Mouse (Mus musculus) cortical plate, adult 2 months (tissue): ENCODE data around the gene Ppm1f. TPM values are rescaled to one million over a fixed set of nuclear protein-coding genes. Genes with fewer than 3 reads are reported as not detected.
A peak's percentile ranks its signal among the peaks of the same experiment; 100 is the strongest.

Source experiments
- H3K27ac ChIP-seq: fragments of 200-500 bp; 2 replicates; pipeline ENCODE4 v1.5.1; 2012; ENCODE audit warnings: low read length, control low read depth, inconsistent platforms; ENCODE audit not compliant: insufficient read depth
- H3K4me1 ChIP-seq: fragments of 200-500 bp; 2 replicates; pipeline ENCODE4 v1.6.1; 2011; ENCODE audit warnings: low read length; ENCODE audit not compliant: control insufficient read depth, insufficient read depth
- H3K4me3 ChIP-seq: fragments of 200-500 bp; 2 replicates; pipeline ENCODE4 v1.5.1; 2011; ENCODE audit warnings: mild to moderate bottlenecking, low read length, control low read depth; ENCODE audit not compliant: insufficient read depth
- CTCF ChIP-seq: fragments of 200-500 bp; IDR thresholded peaks from 2 replicates; pipeline ENCODE4 v1.5.1; 2011; ENCODE audit warnings: mild to moderate bottlenecking, control low read depth, low read length; ENCODE audit not compliant: insufficient read depth; ENCODE audit errors: extremely low read depth
- POLR2A ChIP-seq: fragments of 200-500 bp; IDR thresholded peaks from 2 replicates; pipeline ENCODE4 v1.6.1; 2011; ENCODE audit warnings: mild to moderate bottlenecking, low read length, control low read depth; ENCODE audit not compliant: insufficient read depth; ENCODE audit errors: extremely low read depth
- polyA plus RNA-seq: library from polyadenylated mRNA; depleted of rRNA; stranded (reverse); fragments of >200 nt; gene quantifications from 2 replicates; pipeline ENCODE4 v1.2.3, GENCODE M21; 2012; rRNA removed

The Ppm1f gene
- polyA plus RNA-seq, 1 experiment, result 41.7 TPM

DNA sequence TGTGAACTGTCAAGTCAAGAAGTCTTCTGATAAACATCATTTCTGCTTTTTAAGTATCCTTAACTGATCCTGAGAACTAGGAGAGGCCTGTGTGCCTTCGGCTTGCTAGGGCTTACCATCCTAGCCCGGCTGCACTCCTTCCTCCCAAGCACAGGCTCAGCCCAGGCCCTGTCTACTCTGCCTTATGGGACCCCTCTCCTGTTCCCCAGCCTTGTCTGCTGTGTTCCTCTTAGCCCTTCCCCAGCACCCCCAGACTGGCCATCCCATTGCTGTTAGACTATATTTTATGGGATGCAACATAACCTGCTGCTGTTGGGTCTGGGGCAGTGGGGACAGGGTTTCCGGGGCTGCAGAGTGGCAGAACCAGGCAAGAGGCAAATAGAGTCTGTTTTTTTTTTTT is 34.1 kb downstream of the Ppm1f start:
- Histone ChIP-seq H3K4me3 (no peak overlapping the region), H3K27ac (peak overlapping the region; percentile 83), H3K4me1 (peaks cover 9% of the 10 kb centered on the region; the same call in 1 of the 2 replicates)
- TF ChIP-seq POLR2A (no peak), CTCF (no peak)

DNA sequence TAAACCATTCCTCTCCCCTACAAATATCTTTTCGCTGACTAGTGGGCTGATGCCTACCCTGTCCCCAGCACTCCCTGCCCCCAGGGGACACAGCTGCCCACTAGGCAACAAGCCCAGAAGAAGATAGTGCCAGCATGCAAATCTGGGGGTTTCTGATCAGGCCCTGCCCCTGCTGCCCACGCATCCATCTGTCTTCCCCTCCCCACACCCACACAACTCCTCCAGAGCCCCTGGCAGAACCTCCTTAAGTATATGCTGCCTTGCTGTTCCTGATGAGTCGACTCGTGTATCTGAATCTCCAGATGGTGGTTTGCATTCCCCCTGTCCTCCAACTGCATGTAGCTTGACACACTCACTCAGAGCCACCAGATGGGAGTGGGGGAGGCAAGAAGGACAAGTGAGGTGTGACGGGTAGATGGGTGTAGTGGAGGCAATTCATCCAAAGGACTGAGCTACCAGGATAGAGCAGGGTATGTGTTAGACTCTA is 34.6 kb downstream of the Ppm1f start:
- 0 out of 2 replicates have a peak overlapping the region, but pooled peaks have one; percentile 83 for H3K27ac ChIP-seq
- TF ChIP-seq POLR2A, result no peak

DNA sequence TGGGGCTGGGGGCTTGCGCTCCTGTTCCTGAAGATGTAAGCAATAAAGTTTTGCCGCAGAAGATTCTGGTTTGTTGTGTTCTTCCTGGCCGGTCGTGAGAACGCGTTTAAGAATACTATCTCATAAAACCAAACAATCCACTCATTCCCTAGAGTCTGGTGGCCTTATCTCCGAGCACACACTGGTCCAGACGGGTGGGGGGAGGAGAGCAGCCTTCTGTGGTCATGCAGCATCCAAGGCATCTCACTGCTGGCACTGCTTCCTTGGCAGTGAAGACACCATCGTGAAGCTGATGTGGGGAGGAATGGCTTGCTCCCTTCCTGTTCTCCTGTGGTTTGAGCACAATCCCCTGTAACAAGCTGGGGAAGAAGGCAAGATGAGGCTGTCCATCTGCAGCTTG is 43.3 kb downstream of the Ppm1f start:
- no peak overlapping the region for H3K27ac ChIP-seq
- no peak for TF ChIP-seq POLR2A
- TF ChIP-seq CTCF, result no peak
- H3K4me1 ChIP-seq, result peaks cover 3% of the 10 kb centered on the region; the same call in 1 of the 2 replicates
- H3K4me3 ChIP-seq, result no peak overlapping the region

More for the DNA sequence above, 34.6 kb downstream of the Ppm1f start:
- Histone ChIP-seq H3K4me3 (no peak overlapping the region), H3K4me1 (peaks cover 9% of the 10 kb centered on the region; the same call in 1 of the 2 replicates)

DNA sequence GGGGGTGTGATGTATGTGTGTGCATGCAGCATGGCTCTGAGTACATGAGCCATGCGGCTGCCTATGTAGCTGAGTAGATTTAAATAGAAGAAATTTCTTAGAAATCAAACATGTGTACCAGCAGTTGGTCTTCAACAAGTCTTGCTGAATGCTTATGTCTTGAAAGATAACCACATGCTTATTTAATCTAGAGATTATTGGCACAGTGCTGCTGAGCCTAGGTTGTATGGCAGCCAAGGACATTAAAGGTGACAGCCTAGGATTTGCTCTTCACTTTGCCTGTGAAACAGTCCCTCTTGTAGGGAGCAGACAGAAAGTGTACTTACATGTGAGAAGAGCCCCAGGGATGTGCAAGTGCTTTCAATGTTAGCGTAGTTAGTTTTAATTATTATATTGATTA is 44.8 kb downstream of the Ppm1f start:
- Histone ChIP-seq H3K4me1 (peaks cover 3% of the 10 kb centered on the region; the same call in 1 of the 2 replicates), H3K27ac (no peak overlapping the region), H3K4me3 (no peak overlapping the region)
- TF ChIP-seq POLR2A (no peak), CTCF (no peak)

DNA sequence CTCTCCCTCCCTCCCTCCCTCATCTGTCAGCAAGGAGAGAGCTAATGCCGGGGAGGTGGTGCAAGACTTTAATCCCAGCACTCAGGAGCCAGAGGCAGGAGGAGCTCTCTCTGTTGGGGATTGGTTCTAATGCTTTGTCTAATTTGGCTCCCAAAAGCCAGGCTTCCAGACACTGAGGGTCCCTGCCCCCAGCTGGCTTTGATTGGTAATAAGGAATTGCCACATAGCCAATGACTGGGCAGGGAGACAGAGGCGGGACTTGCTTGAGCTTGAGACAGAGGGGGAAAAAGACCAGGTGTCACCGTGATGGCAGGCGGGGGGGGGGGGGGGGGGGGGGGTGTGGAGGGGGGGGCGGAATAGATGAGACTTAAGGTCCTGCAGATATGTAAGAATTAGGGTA is 62.3 kb downstream of the Ppm1f start:
- no peak overlapping the region for H3K27ac ChIP-seq
- H3K4me1 ChIP-seq, result no peaks in the 10 kb centered on the region
- H3K4me3 ChIP-seq, result no peak overlapping the region
- TF ChIP-seq POLR2A (no peak), CTCF (no peak)

DNA sequence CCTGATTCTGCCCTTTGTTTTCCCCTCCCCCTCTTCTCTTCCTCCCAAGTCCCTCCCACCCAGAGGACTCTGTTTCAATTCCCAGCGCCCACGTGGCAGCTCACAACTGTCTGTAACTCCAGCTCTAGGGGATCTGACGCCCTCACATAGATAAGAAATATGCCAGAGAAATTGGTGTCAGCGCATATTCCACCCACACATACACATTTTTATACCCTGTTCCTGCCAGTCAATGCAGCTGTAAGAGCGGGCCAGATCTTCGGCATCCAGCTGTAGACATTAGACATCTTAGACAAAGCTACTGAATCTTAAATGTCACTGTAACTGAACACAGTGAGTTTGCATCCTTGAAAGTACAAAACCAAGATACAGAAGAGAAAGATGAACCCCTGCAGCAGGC is 63.6 kb downstream of the Ppm1f start:
- Histone ChIP-seq H3K4me3 (no peak overlapping the region), H3K27ac (0 out of 2 replicates have a peak overlapping the region, but pooled peaks have one; percentile 31), H3K4me1 (no peaks in the 10 kb centered on the region)
- TF ChIP-seq POLR2A, result no peak
- TF ChIP-seq CTCF, result no peak

DNA sequence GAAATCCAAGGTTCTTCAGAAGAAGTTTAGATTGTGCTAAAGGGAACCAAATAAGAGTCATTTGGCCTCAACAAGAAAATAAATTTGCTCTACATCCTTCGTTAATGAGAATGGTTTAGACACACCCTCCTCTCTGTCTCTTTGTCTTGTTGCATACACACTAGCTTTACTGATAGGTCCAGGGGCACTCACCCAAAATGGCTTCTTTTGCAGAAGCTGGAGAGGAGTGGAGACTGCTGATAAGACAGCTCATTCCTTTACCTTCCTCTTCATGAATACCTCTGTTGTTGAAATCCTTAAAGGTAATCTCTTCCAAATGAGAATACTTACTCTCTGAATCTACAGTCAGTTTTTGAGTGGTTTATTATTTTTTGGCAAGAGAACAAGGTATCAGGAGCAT is 68.9 kb downstream of the Ppm1f start:
- Histone ChIP-seq H3K4me1 (no peaks in the 10 kb centered on the region), H3K27ac (no peak overlapping the region), H3K4me3 (no peak overlapping the region)
- TF ChIP-seq POLR2A (no peak), CTCF (no peak)

DNA sequence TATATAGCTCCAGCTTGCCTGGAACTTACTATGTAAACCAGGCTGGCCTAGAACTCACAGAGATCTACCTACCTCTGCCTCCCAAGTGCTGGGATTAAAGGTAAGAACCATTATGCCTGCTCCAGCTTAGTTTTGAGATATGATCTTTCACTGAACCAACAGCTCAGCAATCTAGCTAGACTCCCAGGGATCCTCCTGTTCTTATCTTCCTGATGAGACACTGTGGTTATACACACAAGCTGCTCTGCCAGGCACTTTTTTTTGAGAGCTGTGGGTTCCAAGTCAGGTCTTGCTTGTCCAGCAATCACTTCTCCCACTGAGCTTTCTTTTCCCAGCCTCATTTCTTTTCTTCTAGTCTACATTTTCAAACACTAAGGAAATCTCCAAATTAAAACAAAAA is 70.0 kb downstream of the Ppm1f start:
- Histone ChIP-seq H3K27ac (no peak overlapping the region), H3K4me3 (no peak overlapping the region), H3K4me1 (no peaks in the 10 kb centered on the region)
- TF ChIP-seq POLR2A (no peak), CTCF (no peak)

Other genes starting within 250 kb of the Ppm1f start
- gene Olfr19, start 220.1 kb upstream of the Ppm1f start, polyA plus RNA-seq, result not detected in 2 replicates
- 4.0 and 4.9 TPM in 2 replicates for gene Spag6l, start 67.0 kb upstream of the Ppm1f start, polyA plus RNA-seq
- not detected in 2 replicates for gene Igll1, start 32.5 kb upstream of the Ppm1f start, polyA plus RNA-seq
- 81.7 and 86.5 TPM in 2 replicates for gene Top3b, start 25.7 kb upstream of the Ppm1f start, polyA plus RNA-seq
- 0.38 and 0.47 TPM in 2 replicates for gene Vpreb1, start 25.6 kb upstream of the Ppm1f start, polyA plus RNA-seq
- 291 and 296 TPM in 2 replicates for gene Mapk1, start 86.9 kb downstream of the Ppm1f start, polyA plus RNA-seq
- gene Ypel1, start 173.2 kb downstream of the Ppm1f start, polyA plus RNA-seq, result 32.6 and 33.0 TPM in 2 replicates
- gene Ppil2, start 214.8 kb downstream of the Ppm1f start, polyA plus RNA-seq, result 108 and 114 TPM in 2 replicates
- 1.8 and 2.5 TPM in 2 replicates for gene 2610318N02Rik, start 228.7 kb downstream of the Ppm1f start, polyA plus RNA-seq
- 16.7 and 18.4 TPM in 2 replicates for gene Sdf2l1, start 235.9 kb downstream of the Ppm1f start, polyA plus RNA-seq
- gene Ydjc, start 248.2 kb downstream of the Ppm1f start, polyA plus RNA-seq, result 30.5 and 30.6 TPM in 2 replicates